Mouse (Mus musculus): ENCODE data around the gene Fggy. TPM values are rescaled to one million over a fixed set of nuclear protein-coding genes. Genes with fewer than 3 reads are reported as not detected.

Gene Fggy
- polyA plus RNA-seq, 1 experiment: 0.08 TPM

GRCm38 (mm10) chr4:95934384-95935035, 377.2 kb downstream of the Fggy start:
- TF ChIP-seq GATA1 (IDR thresholded peaks at IDR 0.05; ENCODE audit: low read length): no peak

- TF ChIP-seq GATA1 (IDR thresholded peaks at IDR 0.05; ENCODE audit: low read length): no peak
Measured at GRCm38 (mm10) chr4:95938701-95939100, 381.4 kb downstream of the Fggy start.

- TF ChIP-seq GATA1 (IDR thresholded peaks at IDR 0.05; ENCODE audit: low read length): no peak
Measured at GRCm38 (mm10) chr4:95947896-95948295, 390.6 kb downstream of the Fggy start.

DNA sequence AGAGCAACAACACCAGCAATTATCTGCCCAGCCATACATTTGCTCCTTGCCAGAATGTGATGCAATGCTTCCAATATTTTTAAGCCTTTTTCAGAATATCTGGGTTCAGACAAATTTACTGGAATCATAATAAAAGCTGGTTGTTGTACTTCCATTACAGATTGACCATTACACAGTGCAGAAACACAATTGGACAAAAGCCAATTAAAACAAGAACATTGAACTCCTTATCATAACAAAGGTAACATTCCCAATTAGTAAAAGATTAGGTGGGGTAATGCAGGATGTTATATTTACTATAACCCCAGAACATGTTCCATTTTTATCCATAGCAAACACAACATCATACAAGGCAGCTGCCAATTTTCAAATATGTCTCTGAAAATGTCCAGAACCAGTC, 396.0 kb downstream of the Fggy start:
- no peak for TF ChIP-seq GATA1 (IDR thresholded peaks at IDR 0.05; ENCODE audit: low read length)

DNA sequence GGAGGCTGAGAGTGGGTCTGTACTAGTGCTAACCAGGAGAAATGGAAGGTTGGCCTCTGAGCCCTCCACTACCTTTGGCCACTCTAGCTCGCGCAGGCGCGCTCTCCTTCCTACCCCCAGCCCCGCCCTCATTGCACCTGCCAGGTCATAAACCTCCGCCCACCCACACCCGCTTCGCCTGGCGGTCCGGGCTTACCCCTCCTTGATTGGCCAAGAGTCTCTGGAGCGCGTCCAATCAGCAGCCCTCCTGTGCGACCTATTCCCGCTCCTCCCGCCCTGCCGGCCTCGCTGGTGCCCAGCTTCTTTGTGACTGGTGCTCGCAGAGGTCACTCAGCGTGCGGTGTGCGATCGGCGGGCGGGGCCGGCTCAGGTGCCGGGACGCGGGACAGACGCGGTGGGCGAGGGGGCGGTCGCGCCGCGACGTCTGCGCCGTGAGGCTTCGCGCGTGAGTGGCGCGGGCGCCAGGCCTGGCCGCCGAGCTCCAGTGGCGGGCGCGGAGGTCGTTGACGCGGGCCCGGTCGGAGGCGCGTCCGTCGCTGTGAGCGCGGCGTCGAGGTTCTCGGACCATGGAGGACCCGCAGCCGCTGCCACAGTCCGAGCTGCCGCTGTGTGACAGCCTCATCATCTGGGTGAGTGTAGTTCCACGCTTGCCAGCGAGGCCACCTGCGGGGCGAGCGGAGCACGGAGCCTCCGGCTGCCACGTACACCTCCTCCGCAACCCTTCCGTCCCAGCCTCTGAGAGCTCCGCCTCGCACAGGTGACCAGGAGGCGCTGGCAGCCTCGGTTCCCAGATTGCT, 409.8 kb downstream of the Fggy start, which contains the start of gene Hook1:
TSS of gene Hook1 (plus strand) at position 313 of the 797 bp plus-strand sequence.
- TF ChIP-seq GATA1 (IDR thresholded peaks at IDR 0.05; ENCODE audit: low read length): no peak
